Mouse (Mus musculus) heart, adult 18-20 months (tissue): ENCODE measurements at regions not wholly inside any gene's neighbourhood (a gene's known extent, or its start where the extent isn't known, plus 50 kb on each side); places are given as distances from the start of the nearest gene placed in this dataset.

Source experiments
- DNase-seq, 2 experiments: peaks; one replicate each; pipeline ENCODE4 v3.0.0; 2021 to 2022; ENCODE audit warnings: mixed read lengths in 1 of 2

GRCm38 (mm10) chr10:83963779-83964643 lies 241.3 kb downstream of the 1500009L16Rik start:
- no peak for DNase-seq

GRCm38 (mm10) chr10:83964838-83965237 lies 242.2 kb downstream of the 1500009L16Rik start:
- no peak for DNase-seq

GRCm38 (mm10) chr10:83970501-83970900 lies 247.8 kb downstream of the 1500009L16Rik start:
- peak; percentile 32 to 45 for DNase-seq

GRCm38 (mm10) chr10:83974548-83974947 lies 251.9 kb downstream of the 1500009L16Rik start:
- peak; percentile 26 to 39 for DNase-seq

- DNase-seq = no peak
These were observed 253.9 kb downstream of the 1500009L16Rik start for GRCm38 (mm10) chr10:83976548-83976947.

GRCm38 (mm10) chr10:83979930-83980329 lies 257.3 kb downstream of the 1500009L16Rik start:
- DNase-seq = no peak

- no peak for DNase-seq
These were observed 262.2 kb downstream of the 1500009L16Rik start for GRCm38 (mm10) chr10:83984697-83985415.

GRCm38 (mm10) chr10:83992577-83993305 lies 270.1 kb downstream of the 1500009L16Rik start:
- DNase-seq = no peak

GRCm38 (mm10) chr10:83995026-83995600 lies 272.4 kb downstream of the 1500009L16Rik start:
- DNase-seq = no peak

GRCm38 (mm10) chr10:83995913-83996312 lies 273.2 kb downstream of the 1500009L16Rik start:
- peak; percentile 80 to 93 for DNase-seq

- no peak for DNase-seq
These were observed 273.8 kb downstream of the 1500009L16Rik start for GRCm38 (mm10) chr10:83996489-83996888.

GRCm38 (mm10) chr10:84000436-84001208 lies 278.0 kb downstream of the 1500009L16Rik start:
- peak; percentile 43 to 69 for DNase-seq

GRCm38 (mm10) chr10:84002744-84003143 lies 280.1 kb downstream of the 1500009L16Rik start:
- no peak for DNase-seq

GRCm38 (mm10) chr10:84003601-84004149 lies 281.0 kb downstream of the 1500009L16Rik start:
- no peak for DNase-seq

GRCm38 (mm10) chr10:84008923-84009322 lies 286.3 kb downstream of the 1500009L16Rik start:
- no peak for DNase-seq

- DNase-seq = peak; percentile 64 to 84
These were observed 296.7 kb downstream of the 1500009L16Rik start for GRCm38 (mm10) chr10:84019381-84019780.

- peak; percentile 29 to 78 for DNase-seq
These were observed 297.5 kb downstream of the 1500009L16Rik start for GRCm38 (mm10) chr10:84020023-84020620.

GRCm38 (mm10) chr10:84021167-84022120 lies 298.8 kb downstream of the 1500009L16Rik start:
- no peak for DNase-seq

GRCm38 (mm10) chr10:84024294-84024693 lies 301.6 kb downstream of the 1500009L16Rik start:
- peak in 1 of 2 experiments; percentile 12 for DNase-seq
